Mouse (Mus musculus): Measurements from ENCODE around the gene Tmub2. TPM values are rescaled to one million over a fixed set of nuclear protein-coding genes. Genes with fewer than 3 reads are reported as not detected.
A peak's percentile ranks its signal among the peaks of the same experiment; 100 is the strongest.

Gene Tmub2
- polyA plus RNA-seq, 1 experiment from 2014 or later, result 46.5 TPM

GRCm38 (mm10) chr11:102296491-102297472, 12.1 kb downstream of the Tmub2 start, which contains the start of gene Atxn7l3:
Atxn7l3 (minus strand) TSS chr11:102296631.
- H3K9me3 ChIP-seq (ENCODE audit: control insufficient read depth, low read length), result no peaks in the 10 kb centered on the region
- peak; percentile 92 for ATAC-seq (ENCODE audit: insufficient number of reproducible peaks, insufficient read depth, low FRiP score, low read depth)
- H3K9ac ChIP-seq (ENCODE audit: low read length), result peak within 1 kb of the TSS; percentile 96
- H3K27me3 ChIP-seq (ENCODE audit: control insufficient read depth, insufficient read depth, low read length), result no peaks in the 10 kb centered on the region
- peak within 1 kb of the TSS; percentile 88 to 99 for H3K27ac ChIP-seq (replicated peaks in 1 of 2; ENCODE audit: control insufficient read depth in 1 of 2, insufficient read depth in 1 of 2, low read depth in 2 of 2, low read length in 2 of 2)
- peaks cover 8 to 20% of the 10 kb centered on the region in 2 experiments; a peak in 3 of 4 replicates for H3K4me1 ChIP-seq (ENCODE audit: control insufficient read depth in 2 of 2, insufficient read depth in 2 of 2, low read length in 2 of 2)
- WGBS, result under 1% methylated on average over 62 of the region's 125 CpGs
- peak within 1 kb of the TSS; percentile 94 to 96 for H3K4me3 ChIP-seq (ENCODE audit: control insufficient read depth in 1 of 2, insufficient read depth in 1 of 2, low read depth in 1 of 2, low read length in 2 of 2)
- H3K36me3 ChIP-seq (ENCODE audit: control insufficient read depth, insufficient read depth, low read length), result peaks cover 32% of the 10 kb centered on the region
- peak within 1 kb of the TSS; percentile 88 for H3K4me2 ChIP-seq (ENCODE audit: low read length)

DNA sequence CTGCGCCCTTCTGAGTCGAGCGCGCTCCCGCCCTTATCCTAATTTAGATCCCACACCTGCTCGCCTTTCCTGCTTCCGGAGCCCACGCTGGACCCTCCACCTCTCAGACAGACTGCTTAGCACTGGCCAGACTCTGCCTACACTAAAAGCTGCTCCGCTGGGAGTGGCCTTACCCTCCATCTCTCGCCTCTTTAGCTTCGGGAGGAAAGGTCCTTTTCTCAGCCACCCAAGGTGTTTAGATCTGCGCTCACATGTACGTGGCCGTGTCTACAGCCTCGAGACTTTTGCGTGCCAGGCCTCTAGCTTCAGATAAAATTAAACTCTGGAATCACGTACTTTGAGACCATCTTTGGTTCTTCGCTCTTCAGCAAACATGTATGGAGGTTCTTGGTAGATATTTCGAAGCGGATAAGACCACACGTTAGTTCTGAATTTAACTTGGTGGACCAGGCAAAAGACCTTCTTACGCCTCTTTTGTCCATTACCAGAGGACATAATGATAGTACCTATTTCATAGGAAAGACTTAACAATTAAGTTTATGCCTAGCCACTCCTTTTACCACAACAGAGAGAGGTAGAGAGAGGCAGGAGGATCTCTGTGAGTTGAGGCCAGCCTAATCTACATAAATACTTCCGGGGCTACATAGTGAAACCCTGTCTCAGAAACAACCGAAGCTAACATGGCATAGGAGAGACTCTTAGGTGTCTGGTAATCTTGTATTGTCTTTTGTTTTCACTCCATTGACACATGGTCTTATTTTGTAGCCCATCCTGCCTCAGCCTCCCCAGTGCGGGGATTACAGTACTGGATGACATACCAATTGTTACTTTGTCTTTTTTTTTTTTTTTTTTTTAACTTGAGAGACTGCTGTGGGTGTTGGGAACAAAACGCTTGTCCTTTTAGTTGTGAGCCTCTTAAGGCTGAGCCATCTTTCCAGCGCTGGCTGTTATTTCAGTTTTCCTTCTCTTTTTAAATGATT, 13.1 kb downstream of the Tmub2 start:
- no peak for ATAC-seq (ENCODE audit: insufficient number of reproducible peaks, insufficient read depth, low FRiP score, low read depth)
- peak overlapping the region; percentile 81 for H3K9ac ChIP-seq (ENCODE audit: low read length)
- H3K9me3 ChIP-seq (ENCODE audit: control insufficient read depth, low read length), result no peaks in the 10 kb centered on the region
- WGBS, result 19% methylated on average over 27 of the region's 27 CpGs
- H3K4me2 ChIP-seq (ENCODE audit: low read length), result peak overlapping the region; percentile 88
- H3K4me1 ChIP-seq (ENCODE audit: control insufficient read depth in 2 of 2, insufficient read depth in 2 of 2, low read length in 2 of 2), result peaks cover 8 to 20% of the 10 kb centered on the region in 2 experiments; a peak in 3 of 4 replicates
- peaks cover 21% of the 10 kb centered on the region for H3K36me3 ChIP-seq (ENCODE audit: control insufficient read depth, insufficient read depth, low read length)
- peak overlapping the region; percentile 56 to 96 for H3K4me3 ChIP-seq (ENCODE audit: control insufficient read depth in 1 of 2, insufficient read depth in 1 of 2, low read depth in 1 of 2, low read length in 2 of 2)
- H3K27me3 ChIP-seq (ENCODE audit: control insufficient read depth, insufficient read depth, low read length), result no peaks in the 10 kb centered on the region
- H3K27ac ChIP-seq (replicated peaks in 1 of 2; ENCODE audit: control insufficient read depth in 1 of 2, insufficient read depth in 1 of 2, low read depth in 2 of 2, low read length in 2 of 2), result peak overlapping the region; percentile 83 to 99

GRCm38 (mm10) chr11:102299839-102300238, 15.1 kb downstream of the Tmub2 start:
- WGBS, result 27% methylated on average over 1 of the region's 1 CpGs
- H3K9me3 ChIP-seq (ENCODE audit: control insufficient read depth, low read length), result no peaks in the 10 kb centered on the region
- no peak for ATAC-seq (ENCODE audit: insufficient number of reproducible peaks, insufficient read depth, low FRiP score, low read depth)
- no peak overlapping the region for H3K9ac ChIP-seq (ENCODE audit: low read length)
- H3K27me3 ChIP-seq (ENCODE audit: control insufficient read depth, insufficient read depth, low read length), result no peaks in the 10 kb centered on the region
- H3K4me2 ChIP-seq (ENCODE audit: low read length), result no peak overlapping the region
- 0 out of 2 replicates have a peak, but pooled peaks cover 1% of the 10 kb centered on the region for H3K36me3 ChIP-seq (ENCODE audit: control insufficient read depth, insufficient read depth, low read length)
- no peak overlapping the region for H3K4me3 ChIP-seq (ENCODE audit: control insufficient read depth in 1 of 2, insufficient read depth in 1 of 2, low read depth in 1 of 2, low read length in 2 of 2)
- peaks cover 4 to 14% of the 10 kb centered on the region in 2 experiments; a peak in 3 of 4 replicates for H3K4me1 ChIP-seq (ENCODE audit: control insufficient read depth in 2 of 2, insufficient read depth in 2 of 2, low read length in 2 of 2)
- no peak overlapping the region for H3K27ac ChIP-seq (replicated peaks in 1 of 2; ENCODE audit: control insufficient read depth in 1 of 2, insufficient read depth in 1 of 2, low read depth in 2 of 2, low read length in 2 of 2)

DNA sequence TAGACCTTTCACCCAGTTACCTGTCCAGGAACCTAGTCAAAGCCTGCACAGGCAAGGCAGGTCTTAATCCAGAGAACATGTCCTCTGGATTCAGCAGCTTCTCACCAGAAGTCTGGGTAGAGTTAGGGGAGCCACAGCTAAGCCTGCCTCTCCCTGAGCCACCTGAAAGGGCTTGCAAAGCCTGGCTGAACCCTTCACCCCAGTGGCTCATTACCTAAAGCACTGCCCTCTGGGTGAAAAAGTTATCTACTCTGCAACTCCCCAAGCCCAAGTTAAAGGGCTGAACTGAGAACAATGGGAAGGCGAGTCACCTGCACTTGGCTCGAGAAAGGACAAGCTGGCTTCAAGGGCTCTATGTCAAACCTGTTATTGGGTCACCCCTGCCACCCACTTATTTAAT, 19.4 kb downstream of the Tmub2 start:
- WGBS, result 37% methylated on average over 2 of the region's 2 CpGs
- H3K4me2 ChIP-seq (ENCODE audit: low read length), result no peak overlapping the region
- H3K4me3 ChIP-seq (ENCODE audit: control insufficient read depth in 1 of 2, insufficient read depth in 1 of 2, low read depth in 1 of 2, low read length in 2 of 2), result no peak overlapping the region
- no peak overlapping the region for H3K9ac ChIP-seq (ENCODE audit: low read length)
- H3K27ac ChIP-seq (replicated peaks in 1 of 2; ENCODE audit: control insufficient read depth in 1 of 2, insufficient read depth in 1 of 2, low read depth in 2 of 2, low read length in 2 of 2), result no peak overlapping the region
- H3K9me3 ChIP-seq (ENCODE audit: control insufficient read depth, low read length), result no peaks in the 10 kb centered on the region
- no peaks in the 10 kb centered on the region for H3K27me3 ChIP-seq (ENCODE audit: control insufficient read depth, insufficient read depth, low read length)
- peaks cover under 1 to 4% of the 10 kb centered on the region in 2 experiments; a peak in 2 of 4 replicates for H3K4me1 ChIP-seq (ENCODE audit: control insufficient read depth in 2 of 2, insufficient read depth in 2 of 2, low read length in 2 of 2)
- peaks cover 30% of the 10 kb centered on the region for H3K36me3 ChIP-seq (ENCODE audit: control insufficient read depth, insufficient read depth, low read length)
- ATAC-seq (ENCODE audit: insufficient number of reproducible peaks, insufficient read depth, low FRiP score, low read depth), result no peak

DNA sequence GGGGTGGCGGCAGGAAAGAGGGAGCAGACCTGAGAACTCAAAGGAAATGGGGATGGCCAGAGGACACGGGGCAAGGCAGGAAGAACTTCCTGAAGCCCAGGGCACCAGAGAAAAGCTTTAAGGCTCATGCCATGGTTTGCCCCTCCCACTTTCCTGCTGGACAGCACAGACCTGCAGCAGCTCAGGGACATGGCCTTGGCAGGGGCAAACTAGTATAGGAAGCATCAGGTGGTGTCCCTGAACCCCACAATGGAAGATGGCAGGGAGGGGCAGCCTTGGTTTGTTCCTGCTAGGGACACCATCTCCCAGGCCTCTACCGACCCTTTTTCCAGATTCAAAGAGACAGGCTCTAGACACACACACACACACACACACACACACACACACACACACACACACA, 20.6 kb downstream of the Tmub2 start:
- H3K4me3 ChIP-seq (ENCODE audit: control insufficient read depth in 1 of 2, insufficient read depth in 1 of 2, low read depth in 1 of 2, low read length in 2 of 2), result no peak overlapping the region
- ATAC-seq (ENCODE audit: insufficient number of reproducible peaks, insufficient read depth, low FRiP score, low read depth), result no peak
- H3K36me3 ChIP-seq (ENCODE audit: control insufficient read depth, insufficient read depth, low read length), result peaks cover 40% of the 10 kb centered on the region
- no peak overlapping the region for H3K9ac ChIP-seq (ENCODE audit: low read length)
- peaks cover 6 to 16% of the 10 kb centered on the region in 2 experiments; a peak in 3 of 4 replicates for H3K4me1 ChIP-seq (ENCODE audit: control insufficient read depth in 2 of 2, insufficient read depth in 2 of 2, low read length in 2 of 2)
- H3K4me2 ChIP-seq (ENCODE audit: low read length), result no peak overlapping the region
- 58% methylated on average over 3 of the region's 3 CpGs for WGBS
- no peaks in the 10 kb centered on the region for H3K27me3 ChIP-seq (ENCODE audit: control insufficient read depth, insufficient read depth, low read length)
- H3K27ac ChIP-seq (replicated peaks in 1 of 2; ENCODE audit: control insufficient read depth in 1 of 2, insufficient read depth in 1 of 2, low read depth in 2 of 2, low read length in 2 of 2), result no peak overlapping the region
- no peaks in the 10 kb centered on the region for H3K9me3 ChIP-seq (ENCODE audit: control insufficient read depth, low read length)

GRCm38 (mm10) chr11:102308104-102308503, 23.4 kb downstream of the Tmub2 start:
- Histone ChIP-seq H3K27me3 (ENCODE audit: control insufficient read depth, insufficient read depth, low read length) (no peaks in the 10 kb centered on the region), H3K4me3 (ENCODE audit: control insufficient read depth in 1 of 2, insufficient read depth in 1 of 2, low read depth in 1 of 2, low read length in 2 of 2) (no peak overlapping the region), H3K4me2 (ENCODE audit: low read length) (no peak overlapping the region), H3K36me3 (ENCODE audit: control insufficient read depth, insufficient read depth, low read length) (peaks cover 66% of the 10 kb centered on the region), H3K9me3 (ENCODE audit: control insufficient read depth, low read length) (no peaks in the 10 kb centered on the region), H3K27ac (replicated peaks in 1 of 2; ENCODE audit: control insufficient read depth in 1 of 2, insufficient read depth in 1 of 2, low read depth in 2 of 2, low read length in 2 of 2) (no peak overlapping the region), H3K9ac (ENCODE audit: low read length) (no peak overlapping the region), H3K4me1 (ENCODE audit: control insufficient read depth in 2 of 2, insufficient read depth in 2 of 2, low read length in 2 of 2) (peaks cover 6 to 20% of the 10 kb centered on the region in 2 experiments; a peak in 3 of 4 replicates)
- no peak for ATAC-seq (ENCODE audit: insufficient number of reproducible peaks, insufficient read depth, low FRiP score, low read depth)
- 78% methylated on average over 9 of the region's 9 CpGs for WGBS

- Histone ChIP-seq H3K4me1 (ENCODE audit: control insufficient read depth in 2 of 2, insufficient read depth in 2 of 2, low read length in 2 of 2) (peaks cover 6 to 20% of the 10 kb centered on the region in 2 experiments; a peak in 3 of 4 replicates), H3K36me3 (ENCODE audit: control insufficient read depth, insufficient read depth, low read length) (peaks cover 74% of the 10 kb centered on the region), H3K9me3 (ENCODE audit: control insufficient read depth, low read length) (no peaks in the 10 kb centered on the region), H3K27me3 (ENCODE audit: control insufficient read depth, insufficient read depth, low read length) (no peaks in the 10 kb centered on the region), H3K9ac (ENCODE audit: low read length) (peak overlapping the region; percentile 64), H3K4me3 (ENCODE audit: control insufficient read depth in 1 of 2, insufficient read depth in 1 of 2, low read depth in 1 of 2, low read length in 2 of 2) (peak overlapping the region; percentile 38 to 41), H3K27ac (replicated peaks in 1 of 2; ENCODE audit: control insufficient read depth in 1 of 2, insufficient read depth in 1 of 2, low read depth in 2 of 2, low read length in 2 of 2) (peak overlapping the region; percentile 1 to 64; a peak in 2 of 4 replicates), H3K4me2 (ENCODE audit: low read length) (peak overlapping the region; percentile 79)
- 0% methylated on average over 27 of the region's 27 CpGs for WGBS
- ATAC-seq (ENCODE audit: insufficient number of reproducible peaks, insufficient read depth, low FRiP score, low read depth), result peak; percentile 90
Measured at GRCm38 (mm10) chr11:102308979-102309378, 24.2 kb downstream of the Tmub2 start.
